Mouse (Mus musculus) ES-E14 (cell line): ENCODE data around the gene Dapk2.

Experiments used
- CHD2 ChIP-seq: IDR thresholded peaks from 2 replicates; pipeline ENCODE4 v1.6.1; 2014; ENCODE audit warnings: mild to moderate bottlenecking, low read depth, low read length, inconsistent platforms
- HCFC1 ChIP-seq: IDR thresholded peaks from 2 replicates; pipeline ENCODE4 v1.6.1; 2012; ENCODE audit warnings: low read length, inconsistent platforms, borderline replicate concordance; ENCODE audit not compliant: insufficient read depth
- MAFK ChIP-seq: IDR thresholded peaks from 2 replicates; pipeline ENCODE4 v1.6.1; 2014; ENCODE audit warnings: mild to moderate bottlenecking, low read depth, low read length, inconsistent platforms; ENCODE audit not compliant: insufficient read depth
- ZC3H11A ChIP-seq: IDR thresholded peaks from 2 replicates; pipeline ENCODE4 v1.6.1; 2012; ENCODE audit warnings: low read depth, mild to moderate bottlenecking, inconsistent platforms, low read length, borderline replicate concordance
- ZNF384 ChIP-seq: IDR thresholded peaks from 2 replicates; pipeline ENCODE4 v1.6.1; 2012; ENCODE audit warnings: low read depth, low read length, inconsistent platforms

DNA sequence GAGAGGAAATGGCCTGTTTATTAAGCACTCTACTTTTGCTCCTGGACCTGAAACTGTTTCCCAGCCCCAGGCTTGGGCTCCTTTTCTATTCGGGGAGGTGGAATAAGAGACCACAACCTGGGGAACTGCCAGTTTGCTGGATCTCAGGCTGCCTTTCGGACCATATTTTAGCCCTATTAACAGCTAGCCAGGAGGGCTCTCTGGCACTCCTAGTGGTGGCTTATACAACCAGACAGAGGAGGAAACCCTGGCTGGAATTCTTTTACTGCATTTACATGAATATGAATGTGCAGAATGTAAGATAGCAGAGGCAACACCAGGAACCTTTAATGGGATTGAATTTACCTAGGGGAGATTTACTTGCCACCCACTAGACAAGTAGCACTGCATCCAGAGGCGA lies 83.0 kb downstream of the Dapk2 start:
- TF ChIP-seq MAFK (no peak), ZC3H11A (no peak), HCFC1 (no peak), ZNF384 (no peak), CHD2 (no peak)
